Mouse (Mus musculus) ES-Bruce4 (cell line): ENCODE results near the gene Med29. TPM values are rescaled to one million over a fixed set of nuclear protein-coding genes. Genes with fewer than 3 reads are reported as not detected.

ENCODE experiments used
- H3K27ac ChIP-seq: 2 replicates; pipeline ENCODE4 v1.5.1; 2012; ENCODE audit warnings: low read length, inconsistent platforms; ENCODE audit not compliant: insufficient read depth
- H3K27me3 ChIP-seq: 2 replicates; pipeline ENCODE4 v1.6.1; 2012; ENCODE audit warnings: mild to moderate bottlenecking, low read length, inconsistent platforms; ENCODE audit not compliant: control insufficient read depth, poor library complexity, insufficient read depth, severe bottlenecking
- H3K36me3 ChIP-seq: 2 replicates; pipeline ENCODE4 v1.6.1; 2012; ENCODE audit warnings: inconsistent platforms, mild to moderate bottlenecking, low read length, moderate library complexity; ENCODE audit not compliant: control insufficient read depth, poor library complexity, insufficient read depth, severe bottlenecking
- H3K4me1 ChIP-seq: one replicate; pipeline ENCODE4 v1.8.1; 2011; ENCODE audit warnings: low read length; ENCODE audit not compliant: control insufficient read depth, insufficient read depth
- H3K4me3 ChIP-seq: 2 replicates; pipeline ENCODE4 v1.5.1; 2011; ENCODE audit warnings: low read depth, mild to moderate bottlenecking, low read length
- H3K9ac ChIP-seq: 2 replicates; pipeline ENCODE4 v1.6.1; 2012; ENCODE audit warnings: low read depth, mild to moderate bottlenecking, inconsistent platforms; ENCODE audit not compliant: poor library complexity, severe bottlenecking
- H3K9me3 ChIP-seq: replicated peaks from 2 replicates; pipeline ENCODE4 v1.6.1; 2012; ENCODE audit warnings: mild to moderate bottlenecking, low read length, inconsistent platforms; ENCODE audit not compliant: control insufficient read depth, poor library complexity, insufficient read depth, severe bottlenecking
- CTCF ChIP-seq: IDR thresholded peaks from one replicate; pipeline ENCODE4 v1.8.1; 2011; ENCODE audit warnings: low read depth, low read length
- EP300 ChIP-seq: IDR thresholded peaks from 2 replicates; pipeline ENCODE4 v1.6.1; 2011; ENCODE audit warnings: low read depth, low read length; ENCODE audit not compliant: insufficient read depth
- POLR2A ChIP-seq: IDR thresholded peaks from one replicate; pipeline ENCODE4 v1.8.1; 2011; ENCODE audit warnings: low read length; ENCODE audit not compliant: insufficient read depth
- polyA plus RNA-seq: library from polyadenylated mRNA; stranded (reverse); fragments of >200 nt; gene quantifications from 2 replicates; pipeline ENCODE4 v1.2.4, GENCODE M21; 2011; ENCODE audit warnings: low read depth; ENCODE audit not compliant: missing spikeins, insufficient read depth, insufficient read length

The Med29 gene
- polyA plus RNA-seq, 1 experiment, result 18.1 TPM

- Histone ChIP-seq H3K36me3 (peaks cover 4% of the 10 kb centered on the region), H3K27me3 (no peaks in the 10 kb centered on the region), H3K4me3 (peak overlapping the region; percentile 87), H3K4me1 (peaks cover 5% of the 10 kb centered on the region), H3K9me3 (no peaks in the 10 kb centered on the region), H3K9ac (peak overlapping the region; percentile 95), H3K27ac (peak overlapping the region; percentile 19; the same call in 1 of the 2 replicates)
- TF ChIP-seq EP300 (no peak), CTCF (no peak), POLR2A (no peak)
These were observed 14.3 kb downstream of the Med29 start for GRCm38 (mm10) chr7:28378066-28378690.

- no peak for TF ChIP-seq POLR2A
- TF ChIP-seq EP300, result no peak
- Histone ChIP-seq H3K36me3 (peaks cover 4% of the 10 kb centered on the region), H3K27ac (0 out of 2 replicates have a peak overlapping the region, but pooled peaks have one; percentile 22), H3K9ac (peak overlapping the region; percentile 95), H3K9me3 (no peaks in the 10 kb centered on the region), H3K4me3 (peak overlapping the region; percentile 87), H3K27me3 (no peaks in the 10 kb centered on the region), H3K4me1 (peaks cover 4% of the 10 kb centered on the region)
These were observed 15.1 kb downstream of the Med29 start for GRCm38 (mm10) chr7:28377190-28378065.

GRCm38 (mm10) chr7:28376011-28376771 is 16.3 kb downstream of the Med29 start:
- TF ChIP-seq CTCF, result no peak
- TF ChIP-seq POLR2A, result peak; percentile 92
- TF ChIP-seq EP300, result peak; percentile 90
- Histone ChIP-seq H3K27ac (peak overlapping the region; percentile 97), H3K4me1 (peaks cover 2% of the 10 kb centered on the region), H3K9ac (peak overlapping the region; percentile 95), H3K4me3 (peak overlapping the region; percentile 62), H3K9me3 (no peaks in the 10 kb centered on the region), H3K27me3 (no peaks in the 10 kb centered on the region), H3K36me3 (peaks cover 4% of the 10 kb centered on the region)

- Histone ChIP-seq H3K4me1 (peaks cover 5% of the 10 kb centered on the region), H3K9ac (peak overlapping the region; percentile 95), H3K9me3 (no peaks in the 10 kb centered on the region), H3K4me3 (peak overlapping the region; percentile 87), H3K27me3 (no peaks in the 10 kb centered on the region), H3K36me3 (peaks cover 4% of the 10 kb centered on the region), H3K27ac (peak overlapping the region; percentile 97)
- TF ChIP-seq EP300 (0 out of 2 replicates have a peak, but pooled peaks have one; percentile 26), CTCF (no peak), POLR2A (peak; percentile 53)
These were observed 17.2 kb downstream of the Med29 start for GRCm38 (mm10) chr7:28375176-28375921.

GRCm38 (mm10) chr7:28374647-28375046 is 17.9 kb downstream of the Med29 start:
- H3K27ac ChIP-seq, result peak overlapping the region; percentile 97
- TF ChIP-seq EP300 (no peak), CTCF (no peak), POLR2A (no peak)
- H3K4me3 ChIP-seq, result no peak overlapping the region
- H3K27me3 ChIP-seq, result no peaks in the 10 kb centered on the region
- peaks cover 4% of the 10 kb centered on the region for H3K36me3 ChIP-seq
- peaks cover 5% of the 10 kb centered on the region for H3K4me1 ChIP-seq
- no peaks in the 10 kb centered on the region for H3K9me3 ChIP-seq
- peak overlapping the region; percentile 95 for H3K9ac ChIP-seq
